Mouse (Mus musculus): ENCODE data around the gene Pmm2.

Pmm2 gene

GRCm38 (mm10) chr16:8658349-8658748, 20.9 kb downstream of the Pmm2 start:
- DNase-seq: no peak

DNA sequence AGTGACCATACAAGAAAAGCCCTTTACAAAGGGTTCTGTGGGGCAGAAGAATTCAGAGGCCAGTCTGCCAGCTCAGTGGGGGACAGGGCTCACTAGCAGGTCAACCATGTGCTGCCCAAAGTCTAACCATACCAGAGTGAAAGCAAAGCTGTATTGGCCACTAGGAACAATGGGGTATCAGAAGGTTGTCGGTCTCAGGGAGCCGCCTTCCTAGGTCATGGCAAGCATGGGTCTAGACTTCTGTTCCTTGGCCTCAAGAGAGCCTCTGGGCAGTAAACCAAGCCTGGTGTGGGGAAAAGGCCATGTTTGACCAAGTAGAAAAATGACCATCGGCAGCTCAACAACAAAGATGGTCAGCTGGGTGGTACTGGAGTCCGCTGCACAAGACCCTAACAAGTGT, 21.3 kb downstream of the Pmm2 start:
- DNase-seq: no peak

DNA sequence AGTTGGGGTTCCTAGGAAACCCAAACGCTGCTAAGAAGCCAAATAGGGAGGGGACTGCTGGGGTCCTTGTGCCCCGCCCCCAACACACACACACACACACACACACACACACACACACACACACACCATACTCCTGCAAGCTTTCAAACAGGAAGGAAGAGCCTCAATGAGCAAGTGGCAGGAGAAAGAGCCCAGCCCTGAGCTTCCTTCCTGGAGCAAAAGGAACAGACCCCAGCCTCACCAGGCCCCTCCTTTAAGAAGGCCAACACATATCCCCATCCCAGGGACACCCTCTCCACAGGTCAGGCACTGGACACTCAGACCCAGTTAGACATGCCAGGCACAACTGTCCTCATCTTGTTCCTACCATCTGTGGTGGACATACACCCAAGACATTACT, 25.5 kb downstream of the Pmm2 start:
- no peak for DNase-seq

GRCm38 (mm10) chr16:8663606-8664539, 26.4 kb downstream of the Pmm2 start:
- DNase-seq: no peak

DNA sequence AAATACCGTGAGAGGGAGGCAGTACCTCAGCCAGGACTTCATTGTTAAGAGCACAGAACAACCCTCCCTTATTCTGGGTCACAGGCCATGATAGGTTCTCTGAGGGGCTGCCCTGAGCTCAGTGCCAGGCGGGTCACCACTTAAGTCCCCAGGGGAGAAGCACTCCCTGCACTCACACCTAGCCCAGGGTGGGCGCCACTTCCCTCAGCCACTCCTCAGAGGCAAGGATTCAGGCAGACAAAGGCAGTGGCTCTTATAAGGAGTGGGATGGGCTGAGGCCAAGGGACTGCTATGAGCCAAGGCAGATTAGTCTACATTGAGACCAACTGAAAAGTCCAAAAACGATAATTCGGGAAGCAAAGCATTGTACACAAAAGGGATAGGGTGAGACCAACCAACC, 27.9 kb downstream of the Pmm2 start:
- no peak for DNase-seq

DNA sequence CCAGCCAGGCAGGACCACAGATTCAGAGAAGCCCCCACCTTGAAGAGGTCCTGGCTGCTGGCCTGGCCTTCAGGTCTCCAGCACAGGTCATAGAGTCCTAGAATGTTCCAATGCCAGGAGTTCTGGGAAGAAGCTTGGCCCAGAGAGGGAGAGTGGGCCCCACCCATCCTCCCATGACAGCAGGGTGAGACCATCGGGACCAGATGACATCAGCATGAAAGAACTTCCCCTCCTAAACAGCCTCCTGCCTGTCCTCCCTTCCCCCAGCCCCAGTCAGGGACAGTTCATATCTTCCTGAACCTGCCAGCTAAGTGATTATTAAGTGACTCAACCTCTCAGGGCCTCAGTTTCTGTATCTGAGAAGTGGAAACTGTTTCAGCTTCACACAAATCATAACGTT, 29.0 kb downstream of the Pmm2 start:
- peak; percentile 66 for DNase-seq

- DNase-seq: peak; percentile 39
These were observed 29.8 kb downstream of the Pmm2 start for GRCm38 (mm10) chr16:8667261-8667660.

GRCm38 (mm10) chr16:8667814-8668213, 30.3 kb downstream of the Pmm2 start:
- no peak for DNase-seq

DNA sequence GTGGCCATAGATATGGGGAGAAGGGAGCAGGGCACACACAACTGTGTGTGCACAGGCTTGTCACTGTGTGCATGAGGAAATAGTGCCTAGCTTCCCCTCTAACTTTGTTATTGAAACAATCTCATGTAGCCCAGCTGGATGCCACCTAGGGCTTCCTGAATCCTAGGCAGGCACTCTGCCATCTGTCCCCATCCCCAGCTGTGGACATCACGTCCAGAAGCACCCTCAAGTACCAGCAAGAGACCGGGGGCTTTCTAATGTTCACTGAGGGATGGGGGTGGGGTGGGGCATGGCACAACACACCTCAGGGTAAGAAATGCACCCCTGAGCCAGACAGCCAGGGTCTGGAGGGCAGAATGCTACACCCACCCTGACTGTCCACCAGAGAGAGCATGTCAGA, 30.9 kb downstream of the Pmm2 start:
- DNase-seq: no peak

DNA sequence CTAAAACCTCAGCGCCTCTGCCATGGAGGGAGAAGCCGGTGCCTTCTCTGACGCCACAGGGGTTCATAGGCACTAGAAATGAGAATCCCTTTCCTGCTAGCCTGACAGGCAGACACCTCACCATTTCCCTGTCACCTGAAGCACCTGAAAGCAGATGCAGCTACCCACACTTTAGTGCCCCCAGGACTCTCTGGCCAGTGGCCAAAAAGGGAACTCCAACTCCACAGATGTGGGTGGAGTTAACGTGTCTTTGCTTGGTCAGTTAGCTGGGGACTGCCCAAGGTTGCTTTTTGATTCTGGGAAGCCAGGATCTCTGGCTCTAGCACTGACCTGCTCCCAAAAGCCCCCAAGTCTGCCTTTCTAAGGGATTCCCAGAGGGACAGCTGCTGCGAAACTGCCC, 32.0 kb downstream of the Pmm2 start:
- DNase-seq: no peak

DNA sequence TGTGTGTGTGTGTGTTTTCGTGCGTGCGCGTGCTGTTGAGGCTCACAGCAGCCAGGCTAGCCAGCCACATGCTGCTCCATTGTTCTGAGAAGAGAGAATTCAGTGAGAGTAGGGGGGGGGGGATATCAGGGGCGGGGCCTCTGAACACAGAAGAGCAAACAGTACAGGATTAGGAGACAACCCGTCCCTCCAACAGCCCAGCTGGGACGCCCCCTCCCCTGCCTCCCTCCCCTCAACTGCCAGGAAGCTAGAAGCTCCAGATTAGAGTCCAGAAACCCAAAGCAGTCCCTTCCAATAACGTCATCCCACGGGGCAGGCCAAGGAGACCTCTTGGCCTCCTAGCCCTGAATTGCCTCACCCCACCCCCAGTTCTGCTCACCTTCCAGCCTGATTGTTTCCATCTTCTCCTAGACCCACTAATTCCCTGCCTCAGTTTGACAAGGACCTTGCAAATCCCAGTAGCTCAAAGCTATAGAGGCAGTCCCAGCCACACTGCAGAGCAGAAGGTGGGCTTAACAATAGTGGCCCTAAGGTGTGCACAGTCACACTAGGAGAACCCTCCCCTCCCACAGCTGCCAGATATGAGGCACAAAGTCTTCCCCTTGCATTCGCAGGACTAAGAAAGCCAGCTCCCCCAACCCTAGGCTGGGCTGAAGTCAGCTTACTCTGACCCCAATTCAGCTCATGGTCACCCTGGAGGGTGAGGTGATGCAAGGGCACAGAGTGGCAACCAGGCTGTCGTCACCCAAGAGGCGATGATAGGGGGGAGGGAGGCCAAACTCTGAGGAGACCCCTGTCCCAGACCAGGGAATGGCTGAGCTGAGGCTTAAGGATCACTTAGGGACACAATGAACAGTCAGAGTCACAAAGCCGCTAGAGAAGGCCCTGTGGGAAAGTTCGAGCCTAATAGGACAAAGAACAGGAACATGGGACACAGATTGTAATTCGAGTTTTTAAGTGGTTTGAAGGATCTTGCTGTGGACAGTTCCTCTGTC, 32.9 kb downstream of the Pmm2 start:
- DNase-seq: no peak

GRCm38 (mm10) chr16:8671551-8672349, 34.3 kb downstream of the Pmm2 start, which contains the start of gene Carhsp1:
TSS of gene Carhsp1 (minus strand) at chr16:8672155.
- peak; percentile 96 for DNase-seq

- no peak for DNase-seq
These were observed 34.8 kb downstream of the Pmm2 start for GRCm38 (mm10) chr16:8672350-8672687.

GRCm38 (mm10) chr16:8672811-8673210, 35.3 kb downstream of the Pmm2 start:
- DNase-seq: no peak

DNA sequence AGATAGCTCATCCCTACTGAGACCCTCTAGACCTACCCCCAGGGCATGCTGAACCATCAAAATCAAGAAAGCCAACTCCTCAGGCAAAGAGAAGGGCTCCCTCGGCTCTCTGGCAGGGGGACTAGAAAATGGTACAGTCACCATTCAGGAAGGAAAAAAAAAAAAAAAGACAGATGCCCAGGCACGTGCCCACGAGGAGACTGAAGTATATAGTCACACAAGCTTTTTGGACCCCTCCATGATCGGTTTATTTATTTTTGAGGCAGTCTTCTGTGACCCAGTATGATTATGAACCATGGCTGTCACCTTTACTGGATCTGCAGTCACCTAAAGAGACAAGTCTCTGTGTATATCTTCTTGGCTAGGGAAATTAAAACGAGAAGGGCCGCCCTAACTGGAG, 35.9 kb downstream of the Pmm2 start:
- DNase-seq: no peak

DNA sequence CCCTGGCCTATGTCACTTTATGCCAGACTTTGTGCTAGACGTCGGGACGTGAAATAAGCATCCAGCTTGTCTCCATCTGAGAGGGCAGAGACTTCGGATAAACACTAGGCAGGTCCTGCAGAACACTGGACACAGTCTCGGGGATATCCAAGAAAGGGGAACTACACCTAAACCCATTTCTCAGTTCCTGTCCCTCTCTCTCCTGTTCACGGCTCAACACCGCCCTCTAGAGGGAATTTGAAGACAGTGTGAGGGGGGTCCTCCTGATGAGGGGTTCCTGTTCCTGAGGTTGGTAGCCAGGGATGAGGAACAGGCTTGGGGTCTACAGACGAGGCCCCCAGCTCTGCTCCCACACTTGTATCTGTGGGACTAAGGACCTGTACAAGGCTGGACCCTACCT, 36.7 kb downstream of the Pmm2 start:
- DNase-seq: peak; percentile 76

DNA sequence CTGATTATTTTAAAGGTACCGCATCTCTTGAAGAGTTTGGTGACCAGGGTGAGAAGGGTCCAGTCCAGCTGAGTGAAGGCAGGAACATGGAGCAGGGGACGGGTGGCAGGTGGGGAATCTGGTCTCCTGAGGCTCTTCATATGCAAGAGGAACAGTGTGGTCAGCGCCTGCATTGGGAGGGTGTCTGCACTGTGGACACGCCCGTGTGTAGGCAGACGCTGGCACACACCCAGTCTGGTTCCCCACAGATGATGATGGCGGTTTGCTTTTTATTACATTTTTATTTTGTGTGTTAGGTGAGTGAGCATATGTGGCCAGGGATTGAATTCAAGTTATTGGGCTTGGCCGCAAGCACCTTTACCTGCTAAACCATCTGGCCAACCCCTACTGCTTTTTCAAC, 38.1 kb downstream of the Pmm2 start:
- DNase-seq: no peak

GRCm38 (mm10) chr16:8676228-8676627, 38.8 kb downstream of the Pmm2 start:
- no peak for DNase-seq

- peak; percentile 68 for DNase-seq
These were observed 39.3 kb downstream of the Pmm2 start for GRCm38 (mm10) chr16:8676800-8677199.

GRCm38 (mm10) chr16:8678035-8678434, 40.6 kb downstream of the Pmm2 start:
- no peak for DNase-seq

DNA sequence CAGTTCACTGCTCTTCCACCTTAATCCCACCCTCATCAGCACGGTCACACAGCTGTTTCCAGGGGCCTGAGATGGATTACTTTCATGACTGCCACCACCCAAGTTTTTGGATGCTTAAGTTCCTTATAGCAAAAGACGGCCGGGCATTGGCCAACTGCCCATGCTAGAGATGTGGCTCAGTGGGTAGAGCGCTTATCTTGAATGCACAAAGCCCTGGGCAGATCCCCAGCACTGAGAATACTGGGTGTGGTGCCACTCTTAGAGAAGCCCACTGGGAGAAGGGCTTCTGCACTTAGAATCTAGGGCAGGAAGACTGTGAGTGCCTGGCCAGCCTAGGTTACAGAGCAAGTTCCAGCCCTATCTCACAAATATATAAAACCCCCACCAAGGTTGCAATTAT, 41.2 kb downstream of the Pmm2 start:
- no peak for DNase-seq

GRCm38 (mm10) chr16:8679780-8680179, 42.3 kb downstream of the Pmm2 start:
- no peak for DNase-seq

DNA sequence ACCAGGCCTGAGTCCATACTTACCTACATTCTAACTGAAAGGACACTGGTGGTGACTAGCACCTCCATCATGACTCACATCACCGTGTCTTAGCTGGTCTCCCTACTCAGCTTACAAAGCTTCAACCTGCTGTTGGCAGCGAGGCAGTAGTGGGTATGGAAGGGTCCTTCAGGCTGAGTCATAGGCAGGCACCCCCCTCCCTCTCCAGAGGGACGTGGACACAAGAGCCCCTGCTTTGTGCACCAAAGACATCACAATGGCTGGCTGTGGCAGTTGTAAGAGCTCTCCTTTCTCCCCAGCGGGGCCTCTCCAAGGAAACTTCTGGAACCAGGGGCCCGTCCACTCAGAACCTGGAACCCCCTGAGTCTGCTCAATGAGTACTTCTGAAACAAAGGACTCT, 43.0 kb downstream of the Pmm2 start, which contains the start of gene Gm5767:
Gene Gm5767 (plus strand): TSS at position 301 of the 400 bp plus-strand sequence.
- no peak for DNase-seq
